Mouse (Mus musculus) left cerebral cortex, adult 11 months (tissue): Measurements from ENCODE around the gene Mettl23.
"Not testable (repeated sequence)": the region's sequence is repeated elsewhere in the genome, so short reads cannot be mapped to it uniquely, and the experiment has no call there.

ENCODE experiments used
- DNase-seq: peaks from one replicate; pipeline ENCODE4 v3.0.0; 2022; ENCODE audit warnings: low spot score

Gene Mettl23

GRCm38 (mm10) chr11:116882446-116882845 is 39.4 kb downstream of the Mettl23 start:
- no peak for DNase-seq

GRCm38 (mm10) chr11:116884061-116884460 is 41.0 kb downstream of the Mettl23 start:
- no peak for DNase-seq

DNA sequence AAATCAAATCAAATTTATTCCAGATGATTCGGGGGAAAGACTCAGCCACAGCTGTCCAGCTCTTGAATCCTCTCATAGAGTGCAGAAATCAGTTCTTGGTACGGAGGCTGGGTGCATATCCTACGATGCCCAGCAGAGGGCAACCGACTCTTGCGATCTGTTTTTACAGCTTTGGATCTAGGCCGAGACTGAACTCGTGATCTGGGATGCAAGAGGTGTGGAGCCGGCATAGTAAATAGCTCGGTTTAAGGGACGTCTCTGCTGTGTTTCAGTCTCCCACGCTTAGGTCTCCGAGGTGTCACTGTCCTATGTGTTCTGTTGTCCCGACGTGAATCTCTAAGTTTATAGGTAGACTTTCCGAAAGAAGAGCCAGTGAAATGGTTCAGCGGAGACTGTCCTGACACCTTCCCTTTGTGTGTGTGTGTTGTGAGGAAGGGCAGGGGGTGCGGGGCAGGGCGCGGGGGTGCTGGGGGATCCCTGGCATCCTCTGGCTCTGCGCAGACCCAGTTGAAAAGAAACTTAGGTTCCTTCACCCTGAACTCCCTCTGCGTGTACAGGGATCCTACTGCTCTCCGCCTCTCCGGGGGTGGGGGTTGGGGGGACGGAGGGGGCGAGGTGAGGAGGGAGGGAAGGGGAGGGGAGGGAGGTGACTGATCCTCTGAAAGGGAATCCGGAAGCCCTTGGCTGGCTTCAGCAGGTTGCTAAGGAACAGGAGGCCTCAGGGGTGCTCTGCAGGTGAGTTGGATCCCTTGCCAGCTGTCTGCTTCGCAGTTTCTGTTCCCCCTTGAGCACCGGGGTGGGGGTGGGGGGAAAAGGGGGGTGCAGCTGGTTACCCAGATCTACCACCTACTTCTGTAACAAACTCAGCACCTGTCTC is 42.4 kb downstream of the Mettl23 start:
- DNase-seq, result peak; percentile 63

DNA sequence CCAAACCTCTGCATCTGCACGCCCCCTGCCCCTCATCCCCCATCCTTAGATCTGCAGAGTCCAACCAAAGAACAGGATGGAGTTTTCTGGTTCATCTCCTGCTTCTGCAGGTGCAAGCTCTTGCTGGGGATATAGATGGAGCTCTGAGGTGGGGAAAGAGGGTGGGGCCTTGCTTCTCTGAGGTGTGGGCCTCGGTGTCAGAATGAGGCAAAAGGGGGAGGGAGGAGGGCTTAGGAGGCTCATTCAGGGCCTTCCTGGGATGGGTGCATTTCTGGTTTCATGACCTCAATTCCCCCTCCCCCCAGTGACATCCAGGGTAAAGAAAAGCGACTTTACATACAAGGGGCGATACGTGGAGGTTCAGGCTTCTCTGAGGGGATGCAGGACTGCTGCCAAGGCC is 44.1 kb downstream of the Mettl23 start:
- no peak for DNase-seq

- DNase-seq, result no peak
Observed at GRCm38 (mm10) chr11:116893532-116894442, 50.7 kb downstream of the Mettl23 start.

GRCm38 (mm10) chr11:116895402-116895801 is 52.3 kb downstream of the Mettl23 start:
- no peak for DNase-seq

DNA sequence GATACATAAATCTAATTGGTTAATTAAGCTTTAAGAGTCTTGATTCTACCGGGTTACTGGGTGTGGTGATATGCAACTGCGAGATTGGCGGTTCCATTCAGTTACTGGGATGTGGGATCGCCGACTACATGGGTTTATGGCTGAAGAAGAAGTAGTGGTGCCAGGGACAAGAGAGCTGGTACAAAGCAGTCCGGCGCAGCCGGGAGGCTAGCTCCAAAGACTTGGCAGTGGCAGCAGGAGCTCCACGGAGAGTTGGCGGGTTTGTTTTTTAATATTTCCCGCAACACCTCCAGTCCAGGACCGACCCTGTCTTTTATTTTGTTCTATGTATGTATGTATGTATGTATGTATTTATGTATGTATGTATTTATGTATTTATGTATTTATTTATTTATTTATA is 56.2 kb downstream of the Mettl23 start:
- no peak for DNase-seq

DNA sequence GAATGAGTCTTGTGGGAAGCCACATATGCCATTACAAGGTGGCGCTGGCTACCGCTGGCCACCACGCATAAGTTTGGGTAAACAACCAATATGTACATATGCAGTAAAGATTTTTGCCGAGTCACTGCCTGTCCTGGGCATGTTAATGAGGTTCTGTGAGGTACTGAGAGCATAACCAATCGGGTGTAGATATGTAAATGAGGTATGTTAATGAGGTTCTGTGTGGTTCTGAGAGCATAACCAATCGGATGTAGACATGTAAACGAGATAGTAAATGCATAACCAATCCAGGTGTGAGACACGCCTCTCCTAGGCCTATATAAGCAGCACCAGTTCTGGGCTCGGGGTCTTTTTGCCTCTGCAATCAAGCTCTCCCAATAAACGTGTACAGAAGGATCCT is 59.5 kb downstream of the Mettl23 start:
- DNase-seq, result not testable (repeated sequence)
